Mouse (Mus musculus): ENCODE data around the gene Ankrd24.
A peak's percentile ranks its signal among the peaks of the same experiment; 100 is the strongest.

DNA sequence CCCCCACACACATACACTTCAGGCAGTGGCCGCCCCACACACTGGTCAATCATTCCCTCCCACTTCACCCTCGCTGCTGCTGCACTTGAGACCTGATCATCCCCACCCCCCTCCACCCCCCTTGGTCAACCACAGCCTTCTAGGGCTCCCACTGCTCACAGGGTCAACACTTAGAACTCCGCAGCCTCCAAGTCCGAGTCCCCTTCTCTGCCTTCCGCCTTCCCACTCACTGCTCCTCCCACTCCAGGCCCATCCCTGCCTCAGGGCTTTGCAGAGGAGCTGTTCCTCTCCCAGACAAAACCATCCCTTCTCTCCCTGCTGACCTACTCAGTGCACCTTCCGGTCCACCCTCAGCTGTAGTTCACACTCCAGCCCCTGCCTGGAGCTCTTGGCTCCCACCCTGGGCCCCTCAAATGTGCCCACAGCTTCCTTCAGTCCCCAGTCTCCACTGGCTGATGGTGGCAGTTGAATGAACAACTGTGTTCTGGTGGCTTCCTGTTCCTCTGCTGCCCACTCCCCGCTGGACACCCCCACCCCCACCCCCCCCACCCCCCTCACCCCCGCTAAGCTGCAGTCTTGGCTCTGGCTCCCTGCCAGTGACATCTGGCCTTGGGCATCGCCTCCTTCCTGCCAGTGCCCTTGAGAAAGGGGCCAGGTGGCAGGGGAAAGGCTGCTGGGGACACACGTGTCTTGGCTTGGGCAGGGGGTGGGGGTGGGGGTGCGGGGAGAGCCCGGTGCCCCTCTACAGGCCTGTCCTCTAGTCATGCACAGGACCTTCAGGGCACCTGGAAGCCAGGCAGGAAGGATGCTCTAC is 31.0 kb upstream of the Ankrd24 start:
- no peak for TF ChIP-seq CTCF (IDR thresholded peaks at IDR 0.05)
- peak; percentile 47; the same call in 1 of the 2 replicates for TF ChIP-seq POLR2A (IDR thresholded peaks at IDR 0.05; ENCODE audit: insufficient read depth, low read depth, low read length)
- no peak for TF ChIP-seq EP300 (IDR thresholded peaks at IDR 0.05; ENCODE audit: insufficient read depth, low read depth, low read length)
